Mouse (Mus musculus): ENCODE data around the gene Capsl.

DNA sequence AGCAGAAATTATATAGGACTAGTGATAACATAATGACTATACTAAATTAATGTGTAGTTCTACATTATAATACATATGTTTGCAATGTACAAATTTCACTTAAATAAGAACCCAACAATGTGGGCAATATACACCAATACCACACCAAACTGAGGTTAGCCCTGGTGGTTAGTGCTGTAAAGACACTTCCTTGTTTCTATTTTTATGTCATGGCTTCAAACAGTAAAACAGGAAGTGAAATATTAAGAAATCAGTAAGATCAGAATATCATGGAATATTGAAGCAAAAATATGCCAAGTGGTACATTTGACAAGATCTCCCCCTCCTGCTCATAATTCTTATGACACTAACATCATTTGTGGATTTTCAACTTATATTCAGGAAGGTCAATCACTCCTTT lies 8.0 kb upstream of the Capsl start:
- TF ChIP-seq ZC3H11A (IDR thresholded peaks at IDR 0.05; ENCODE audit: borderline replicate concordance, low read depth, low read length) (no peak), MAFK (IDR thresholded peaks at IDR 0.05; ENCODE audit: insufficient read depth, low read depth, low read length) (no peak), CHD2 (IDR thresholded peaks at IDR 0.05; ENCODE audit: low read depth, low read length) (no peak), HCFC1 (IDR thresholded peaks at IDR 0.05; ENCODE audit: borderline replicate concordance, insufficient read depth, low read length) (no peak), ZNF384 (IDR thresholded peaks at IDR 0.05; ENCODE audit: low read depth, low read length) (no peak)

Data from ES-E14 (cell line).